Mouse (Mus musculus): ENCODE data around the gene Agbl4. TPM values are rescaled to one million over a fixed set of nuclear protein-coding genes. Genes with fewer than 3 reads are reported as not detected.

Gene Agbl4
- polyA plus RNA-seq, 1 experiment from 2014 or later = 3.4 TPM

GRCm38 (mm10) chr4:111281836-111282235 lies 884.4 kb downstream of the Agbl4 start:
- ATAC-seq (ENCODE audit: low read depth) = no peak
- H3K9ac ChIP-seq (replicated peaks; ENCODE audit: low read depth, low read length) = no peak overlapping the region
- H3K27ac ChIP-seq (ENCODE audit: low read depth, low read length) = no peak overlapping the region
- 91% methylated on average over 4 of the region's 4 CpGs for WGBS
- H3K9me3 ChIP-seq (ENCODE audit: control insufficient read depth, low read length) = no peaks in the 10 kb centered on the region
- H3K4me2 ChIP-seq (ENCODE audit: low read depth, low read length) = no peak overlapping the region
- H3K4me1 ChIP-seq (ENCODE audit: control insufficient read depth, insufficient read depth, low read length) = no peaks in the 10 kb centered on the region
- H3K27me3 ChIP-seq (ENCODE audit: control insufficient read depth, insufficient read depth, low read length) = no peaks in the 10 kb centered on the region
- no peak overlapping the region for H3K4me3 ChIP-seq (ENCODE audit: low read depth, low read length)
- no peaks in the 10 kb centered on the region for H3K36me3 ChIP-seq (ENCODE audit: control insufficient read depth, insufficient read depth, low read length)

GRCm38 (mm10) chr4:111284625-111285024 lies 887.2 kb downstream of the Agbl4 start:
- H3K9me3 ChIP-seq (ENCODE audit: control insufficient read depth, low read length) = no peaks in the 10 kb centered on the region
- no peaks in the 10 kb centered on the region for H3K36me3 ChIP-seq (ENCODE audit: control insufficient read depth, insufficient read depth, low read length)
- no peaks in the 10 kb centered on the region for H3K4me1 ChIP-seq (ENCODE audit: control insufficient read depth, insufficient read depth, low read length)
- no peak overlapping the region for H3K4me2 ChIP-seq (ENCODE audit: low read depth, low read length)
- H3K4me3 ChIP-seq (ENCODE audit: low read depth, low read length) = no peak overlapping the region
- WGBS = 64% methylated on average over 2 of the region's 2 CpGs
- no peak for ATAC-seq (ENCODE audit: low read depth)
- H3K27ac ChIP-seq (ENCODE audit: low read depth, low read length) = no peak overlapping the region
- H3K27me3 ChIP-seq (ENCODE audit: control insufficient read depth, insufficient read depth, low read length) = no peaks in the 10 kb centered on the region
- no peak overlapping the region for H3K9ac ChIP-seq (replicated peaks; ENCODE audit: low read depth, low read length)

DNA sequence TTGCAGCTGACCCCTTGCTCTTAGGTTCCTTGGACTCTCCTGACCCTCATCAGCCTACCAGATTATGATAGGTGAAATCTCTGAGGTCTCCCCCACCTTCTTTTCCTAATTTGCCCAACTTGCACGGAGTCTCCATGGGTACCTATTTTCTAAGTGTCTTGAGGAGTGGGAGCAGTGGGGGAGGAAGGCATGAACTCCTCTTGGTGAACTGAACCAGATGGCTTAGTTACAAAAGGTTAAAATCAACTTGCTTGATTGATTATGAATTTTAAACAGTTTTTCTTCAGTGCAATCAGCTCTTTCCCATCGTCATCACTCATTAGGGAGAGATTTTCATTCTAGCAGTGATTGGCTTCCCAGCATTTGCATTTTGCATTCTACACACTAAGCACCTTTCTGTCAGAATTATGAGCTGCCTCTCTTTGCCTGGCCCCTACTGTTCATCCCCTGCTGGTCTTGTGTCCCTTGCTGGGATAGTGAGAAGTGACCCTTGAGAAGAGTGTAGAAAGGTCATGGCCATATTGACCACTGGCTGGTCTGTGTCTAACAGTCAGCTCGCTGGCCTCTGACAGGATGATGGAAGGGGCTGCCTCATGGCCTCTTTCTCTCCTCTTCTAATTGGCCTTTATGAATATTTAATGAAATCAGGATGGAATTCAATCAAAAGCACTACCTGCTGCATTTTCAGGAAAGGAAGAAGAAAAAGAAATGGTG lies 897.2 kb downstream of the Agbl4 start:
- Histone ChIP-seq H3K4me2 (ENCODE audit: low read depth, low read length) (no peak overlapping the region), H3K27ac (ENCODE audit: low read depth, low read length) (no peak overlapping the region), H3K9me3 (ENCODE audit: control insufficient read depth, low read length) (no peaks in the 10 kb centered on the region), H3K9ac (replicated peaks; ENCODE audit: low read depth, low read length) (no peak overlapping the region), H3K27me3 (ENCODE audit: control insufficient read depth, insufficient read depth, low read length) (no peaks in the 10 kb centered on the region), H3K4me1 (ENCODE audit: control insufficient read depth, insufficient read depth, low read length) (no peaks in the 10 kb centered on the region), H3K36me3 (ENCODE audit: control insufficient read depth, insufficient read depth, low read length) (no peaks in the 10 kb centered on the region), H3K4me3 (ENCODE audit: low read depth, low read length) (no peak overlapping the region)
- ATAC-seq (ENCODE audit: low read depth) = no peak
- 40% methylated on average over 3 of the region's 3 CpGs for WGBS

- Histone ChIP-seq H3K4me1 (ENCODE audit: control insufficient read depth, insufficient read depth, low read length) (no peaks in the 10 kb centered on the region), H3K9ac (replicated peaks; ENCODE audit: low read depth, low read length) (no peak overlapping the region), H3K9me3 (ENCODE audit: control insufficient read depth, low read length) (no peaks in the 10 kb centered on the region), H3K4me3 (ENCODE audit: low read depth, low read length) (no peak overlapping the region), H3K27me3 (ENCODE audit: control insufficient read depth, insufficient read depth, low read length) (no peaks in the 10 kb centered on the region), H3K36me3 (ENCODE audit: control insufficient read depth, insufficient read depth, low read length) (no peaks in the 10 kb centered on the region), H3K4me2 (ENCODE audit: low read depth, low read length) (no peak overlapping the region), H3K27ac (ENCODE audit: low read depth, low read length) (no peak overlapping the region)
- 67% methylated on average over 1 of the region's 1 CpGs for WGBS
- ATAC-seq (ENCODE audit: low read depth) = no peak
Measured at GRCm38 (mm10) chr4:111306518-111306917, 909.1 kb downstream of the Agbl4 start.

- Histone ChIP-seq H3K4me1 (ENCODE audit: control insufficient read depth, insufficient read depth, low read length) (no peaks in the 10 kb centered on the region), H3K9me3 (ENCODE audit: control insufficient read depth, low read length) (no peaks in the 10 kb centered on the region), H3K27ac (ENCODE audit: low read depth, low read length) (no peak overlapping the region), H3K4me2 (ENCODE audit: low read depth, low read length) (no peak overlapping the region), H3K36me3 (ENCODE audit: control insufficient read depth, insufficient read depth, low read length) (no peaks in the 10 kb centered on the region), H3K27me3 (ENCODE audit: control insufficient read depth, insufficient read depth, low read length) (no peaks in the 10 kb centered on the region), H3K4me3 (ENCODE audit: low read depth, low read length) (no peak overlapping the region), H3K9ac (replicated peaks; ENCODE audit: low read depth, low read length) (no peak overlapping the region)
- ATAC-seq (ENCODE audit: low read depth) = peak; percentile 61; the same call in 1 of the 2 replicates
- WGBS = 50% methylated on average over 7 of the region's 7 CpGs
Measured at GRCm38 (mm10) chr4:111307166-111307565, 909.7 kb downstream of the Agbl4 start.

GRCm38 (mm10) chr4:111307633-111308032 lies 910.2 kb downstream of the Agbl4 start:
- H3K27ac ChIP-seq (ENCODE audit: low read depth, low read length) = no peak overlapping the region
- no peak for ATAC-seq (ENCODE audit: low read depth)
- no peaks in the 10 kb centered on the region for H3K9me3 ChIP-seq (ENCODE audit: control insufficient read depth, low read length)
- H3K4me1 ChIP-seq (ENCODE audit: control insufficient read depth, insufficient read depth, low read length) = no peaks in the 10 kb centered on the region
- WGBS = 67% methylated on average over 5 of the region's 5 CpGs
- H3K4me2 ChIP-seq (ENCODE audit: low read depth, low read length) = no peak overlapping the region
- H3K36me3 ChIP-seq (ENCODE audit: control insufficient read depth, insufficient read depth, low read length) = no peaks in the 10 kb centered on the region
- H3K9ac ChIP-seq (replicated peaks; ENCODE audit: low read depth, low read length) = no peak overlapping the region
- no peak overlapping the region for H3K4me3 ChIP-seq (ENCODE audit: low read depth, low read length)
- no peaks in the 10 kb centered on the region for H3K27me3 ChIP-seq (ENCODE audit: control insufficient read depth, insufficient read depth, low read length)

DNA sequence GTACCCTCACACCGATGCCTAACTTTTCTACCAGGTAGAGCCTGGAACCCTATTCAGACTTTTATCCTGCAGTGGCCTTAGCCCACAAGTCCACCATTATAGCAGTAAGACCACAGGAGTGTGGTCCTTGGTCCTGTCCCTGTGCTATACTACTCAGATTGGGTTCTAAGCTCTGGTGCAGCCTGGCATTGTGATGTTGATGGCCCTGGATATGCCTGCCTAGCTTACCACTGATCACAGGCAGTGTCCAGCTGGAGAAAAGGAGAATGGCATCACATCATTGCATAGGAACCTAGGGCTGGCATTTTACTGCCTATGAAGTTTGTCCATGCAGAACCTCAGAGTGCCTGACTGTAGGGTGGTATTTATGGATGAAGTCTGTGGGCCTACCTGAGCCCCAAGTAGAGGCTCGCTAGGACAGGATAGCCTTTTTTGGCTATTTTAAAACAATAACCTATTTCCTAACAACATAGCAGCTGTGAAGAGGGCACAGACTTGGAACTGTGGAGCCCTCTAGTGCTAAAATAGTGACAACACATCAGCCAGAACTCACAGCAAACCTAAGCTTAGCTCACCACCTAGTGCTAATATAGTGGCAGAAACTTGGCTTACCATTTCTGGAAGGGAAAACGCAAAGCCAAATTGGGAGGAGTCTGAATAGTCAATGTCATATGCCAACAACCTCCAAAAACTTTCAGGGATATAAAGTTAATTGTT lies 911.3 kb downstream of the Agbl4 start:
- 82% methylated on average over 3 of the region's 3 CpGs for WGBS

DNA sequence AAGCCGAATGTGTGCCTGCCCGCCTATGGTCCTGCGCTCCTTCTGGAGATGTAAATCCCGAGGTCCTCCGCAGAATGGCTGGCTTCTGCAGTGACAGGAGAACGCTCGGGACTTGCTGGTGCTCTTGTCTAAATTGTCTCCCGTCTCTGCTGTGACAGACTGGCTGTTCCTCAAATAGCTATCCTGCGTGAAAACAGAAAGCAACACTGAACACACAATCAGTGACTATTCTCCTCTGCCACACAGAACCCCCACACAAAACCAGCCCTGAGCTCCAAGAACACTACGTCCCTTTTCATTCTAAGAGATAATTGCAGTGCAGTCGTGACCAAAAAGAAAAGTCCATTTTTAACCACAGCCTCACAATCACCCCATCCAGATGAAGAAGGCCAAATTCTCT lies 929.6 kb downstream of the Agbl4 start:
- Histone ChIP-seq H3K9ac (replicated peaks; ENCODE audit: low read depth, low read length) (no peak overlapping the region), H3K27ac (ENCODE audit: low read depth, low read length) (no peak overlapping the region), H3K27me3 (ENCODE audit: control insufficient read depth, insufficient read depth, low read length) (no peaks in the 10 kb centered on the region), H3K4me1 (ENCODE audit: control insufficient read depth, insufficient read depth, low read length) (no peaks in the 10 kb centered on the region), H3K9me3 (ENCODE audit: control insufficient read depth, low read length) (no peaks in the 10 kb centered on the region), H3K36me3 (ENCODE audit: control insufficient read depth, insufficient read depth, low read length) (no peaks in the 10 kb centered on the region), H3K4me2 (ENCODE audit: low read depth, low read length) (no peak overlapping the region), H3K4me3 (ENCODE audit: low read depth, low read length) (no peak overlapping the region)
- ATAC-seq (ENCODE audit: low read depth) = no peak
- WGBS = 73% methylated on average over 11 of the region's 11 CpGs

More for the DNA sequence above, 911.3 kb downstream of the Agbl4 start:
- ATAC-seq (ENCODE audit: low read depth) = no peak
- Histone ChIP-seq H3K9ac (replicated peaks; ENCODE audit: low read depth, low read length) (no peak overlapping the region), H3K27me3 (ENCODE audit: control insufficient read depth, insufficient read depth, low read length) (no peaks in the 10 kb centered on the region), H3K27ac (ENCODE audit: low read depth, low read length) (no peak overlapping the region), H3K4me1 (ENCODE audit: control insufficient read depth, insufficient read depth, low read length) (no peaks in the 10 kb centered on the region), H3K4me2 (ENCODE audit: low read depth, low read length) (no peak overlapping the region), H3K9me3 (ENCODE audit: control insufficient read depth, low read length) (no peaks in the 10 kb centered on the region), H3K36me3 (ENCODE audit: control insufficient read depth, insufficient read depth, low read length) (no peaks in the 10 kb centered on the region), H3K4me3 (ENCODE audit: low read depth, low read length) (no peak overlapping the region)

GRCm38 (mm10) chr4:111327760-111328373 lies 930.4 kb downstream of the Agbl4 start:
- H3K9me3 ChIP-seq (ENCODE audit: control insufficient read depth, low read length) = no peaks in the 10 kb centered on the region
- no peak overlapping the region for H3K4me3 ChIP-seq (ENCODE audit: low read depth, low read length)
- H3K27ac ChIP-seq (ENCODE audit: low read depth, low read length) = no peak overlapping the region
- peak; percentile 87; the same call in 1 of the 2 replicates for ATAC-seq (ENCODE audit: low read depth)
- WGBS = 63% methylated on average over 11 of the region's 11 CpGs
- H3K9ac ChIP-seq (replicated peaks; ENCODE audit: low read depth, low read length) = no peak overlapping the region
- H3K4me2 ChIP-seq (ENCODE audit: low read depth, low read length) = no peak overlapping the region
- no peaks in the 10 kb centered on the region for H3K27me3 ChIP-seq (ENCODE audit: control insufficient read depth, insufficient read depth, low read length)
- no peaks in the 10 kb centered on the region for H3K4me1 ChIP-seq (ENCODE audit: control insufficient read depth, insufficient read depth, low read length)
- H3K36me3 ChIP-seq (ENCODE audit: control insufficient read depth, insufficient read depth, low read length) = no peaks in the 10 kb centered on the region
